Mouse (Mus musculus) liver, embryonic 14.5 days (tissue): Measurements from ENCODE around the gene Grip1. TPM values are rescaled to one million over a fixed set of nuclear protein-coding genes. Genes with fewer than 3 reads are reported as not detected.

Source experiments
- ATAC-seq: fragments of 200-750 bp; cut with Nextera tagmentation; 2 replicates; pipeline ENCODE4 v1.8.0; 2017; ENCODE audit warnings: moderate number of reproducible peaks, mild to moderate bottlenecking, moderate library complexity; ENCODE audit not compliant: insufficient read depth
- DNase-seq, 3 experiments: peaks; one replicate each; pipeline ENCODE4 v3.0.0-alpha.2; 2012 to 2013; ENCODE audit warnings: low read depth in 3 of 3, low spot score in 3 of 3
- H3K27ac ChIP-seq: fragments of 300-500 bp; sonication (generic); 2 replicates; pipeline ENCODE4 v1.5.1; 2014; ENCODE audit warnings: moderate library complexity, mild to moderate bottlenecking, control low read depth, inconsistent platforms
- H3K27me3 ChIP-seq: fragments of 300-500 bp; sonication (generic); 2 replicates; pipeline ENCODE4 v1.6.1; 2014; ENCODE audit warnings: mild to moderate bottlenecking, low read length, moderate library complexity; ENCODE audit not compliant: control insufficient read depth, insufficient read depth
- H3K36me3 ChIP-seq: fragments of 300-500 bp; sonication (generic); replicated peaks from 2 replicates; pipeline ENCODE4 v1.6.1; 2014; ENCODE audit warnings: low read depth; ENCODE audit not compliant: control insufficient read depth, insufficient read depth
- H3K4me1 ChIP-seq, 2 experiments: fragments of 200-500 bp in 1 of 2; fragments of 300-500 bp in 1 of 2; sonication (generic) in 1 of 2; replicated peaks; 2 replicates each; pipeline ENCODE4 v1.6.1; 2012 to 2014; ENCODE audit warnings: antibody characterized with exemption in 1 of 2, inconsistent platforms in 1 of 2, low read length in 1 of 2; ENCODE audit not compliant: control insufficient read depth in 2 of 2, insufficient read depth in 2 of 2
- H3K4me2 ChIP-seq: fragments of 300-500 bp; sonication (generic); 2 replicates; pipeline ENCODE4 v1.6.1; 2014; ENCODE audit warnings: low read depth, mild to moderate bottlenecking, control low read depth, moderate library complexity
- H3K4me3 ChIP-seq, 2 experiments: fragments of 200-500 bp in 1 of 2; fragments of 300-500 bp in 1 of 2; sonication (generic) in 1 of 2; 2 replicates each; pipeline ENCODE4 v1.5.1; 2012 to 2014; ENCODE audit warnings: low read depth in 2 of 2, low read length in 2 of 2, mild to moderate bottlenecking in 2 of 2, control low read depth in 1 of 2, inconsistent platforms in 1 of 2, moderate library complexity in 1 of 2; ENCODE audit not compliant: insufficient read depth in 1 of 2
- H3K9ac ChIP-seq: fragments of 300-500 bp; sonication (generic); replicated peaks from 2 replicates; pipeline ENCODE4 v1.6.1; 2014; ENCODE audit warnings: mild to moderate bottlenecking, control low read depth, moderate library complexity
- H3K9me3 ChIP-seq: fragments of 300-500 bp; sonication (generic); 2 replicates; pipeline ENCODE4 v1.6.1; 2016; ENCODE audit warnings: low read length, mixed read lengths; ENCODE audit not compliant: control insufficient read depth
- CTCF ChIP-seq: IDR thresholded peaks from 2 replicates; pipeline ENCODE4 v1.5.1; 2016; ENCODE audit warnings: antibody characterized with exemption, low read depth, control low read depth
- EP300 ChIP-seq: IDR thresholded peaks from 2 replicates; pipeline ENCODE4 v1.6.1; 2016; ENCODE audit warnings: antibody characterized with exemption, low read depth
- WGBS: fragments of 180-500 bp; shearing (Covaris S2); extraction: QIAGEN DNeasy Blood & Tissue Kit; methylation state at CpG from one replicate; pipeline ENCODE4 v1.1.7; 2014; ENCODE audit not compliant: insufficient replicate concordance; 5-methylcytosine and 5-hydroxymethylcytosine counted together
- polyA plus RNA-seq, 2 experiments: library from polyadenylated mRNA; depleted of rRNA in 1 of 2; stranded (reverse) in 1 of 2; unstranded in 1 of 2; fragments of >200 nt; fragmentation: Nextera tagmentation in 1 of 2; extraction: Ambion mirVana in 1 of 2; gene quantifications; 2 replicates each; pipeline versions ENCODE4 v1.2.1 to v1.2.3; 2012 to 2014

Gene Grip1
- polyA plus RNA-seq, 2 experiments = 0.37 to 0.56 TPM

- DNase-seq (no peak), ATAC-seq (no peak)
- Histone ChIP-seq H3K36me3 (no peaks in the 10 kb centered on the region), H3K27me3 (no peaks in the 10 kb centered on the region), H3K4me3 (no peak overlapping the region), H3K9me3 (no peaks in the 10 kb centered on the region), H3K9ac (no peak overlapping the region), H3K27ac (no peak overlapping the region), H3K4me1 (0 out of 4 replicates have a peak, but pooled peaks cover 0 to 2% of the 10 kb centered on the region in 2 experiments), H3K4me2 (no peak overlapping the region)
- WGBS = 71% methylated on average over 11 of the region's 11 CpGs
- TF ChIP-seq CTCF = no peak
- no peak for TF ChIP-seq EP300
Measured at GRCm38 (mm10) chr10:119851594-119851993, 398.0 kb downstream of the Grip1 start.

- WGBS = 62% methylated on average over 7 of the region's 7 CpGs
- no peak for DNase-seq
- Histone ChIP-seq H3K27me3 (no peaks in the 10 kb centered on the region), H3K4me3 (no peak overlapping the region), H3K4me2 (no peak overlapping the region), H3K9ac (no peak overlapping the region), H3K27ac (no peak overlapping the region), H3K4me1 (0 out of 4 replicates have a peak, but pooled peaks cover 0 to 2% of the 10 kb centered on the region in 2 experiments), H3K9me3 (no peaks in the 10 kb centered on the region), H3K36me3 (no peaks in the 10 kb centered on the region)
- no peak for ATAC-seq
- TF ChIP-seq CTCF = no peak
- no peak for TF ChIP-seq EP300
Measured at GRCm38 (mm10) chr10:119852582-119853135, 399.0 kb downstream of the Grip1 start.

- ATAC-seq = no peak
- H3K4me2 ChIP-seq = no peak overlapping the region
- DNase-seq = no peak
- 59% methylated on average over 3 of the region's 3 CpGs for WGBS
- H3K9me3 ChIP-seq = no peaks in the 10 kb centered on the region; the same call in 1 of the 2 replicates
- no peak overlapping the region for H3K27ac ChIP-seq
- H3K4me3 ChIP-seq = no peak overlapping the region
- H3K27me3 ChIP-seq = no peaks in the 10 kb centered on the region
- no peak overlapping the region for H3K9ac ChIP-seq
- TF ChIP-seq CTCF (no peak), EP300 (no peak)
- no peaks in the 10 kb centered on the region for H3K4me1 ChIP-seq
- no peaks in the 10 kb centered on the region for H3K36me3 ChIP-seq
Measured at GRCm38 (mm10) chr10:119867726-119868125, 414.1 kb downstream of the Grip1 start.

- 56% methylated on average over 11 of the region's 11 CpGs for WGBS
- Histone ChIP-seq H3K9me3 (no peaks in the 10 kb centered on the region; the same call in 1 of the 2 replicates), H3K27ac (no peak overlapping the region), H3K9ac (no peak overlapping the region), H3K4me2 (no peak overlapping the region), H3K4me1 (no peaks in the 10 kb centered on the region), H3K36me3 (no peaks in the 10 kb centered on the region), H3K27me3 (no peaks in the 10 kb centered on the region), H3K4me3 (no peak overlapping the region)
- ATAC-seq (no peak), DNase-seq (no peak)
- no peak for TF ChIP-seq CTCF
- no peak for TF ChIP-seq EP300
Measured at GRCm38 (mm10) chr10:119868995-119869579, 415.5 kb downstream of the Grip1 start.

GRCm38 (mm10) chr10:119876721-119877120 lies 423.1 kb downstream of the Grip1 start:
- Histone ChIP-seq H3K36me3 (no peaks in the 10 kb centered on the region), H3K9ac (no peak overlapping the region), H3K27ac (no peak overlapping the region), H3K4me1 (no peaks in the 10 kb centered on the region), H3K4me3 (no peak overlapping the region), H3K4me2 (no peak overlapping the region), H3K27me3 (no peaks in the 10 kb centered on the region), H3K9me3 (no peaks in the 10 kb centered on the region)
- no peak for TF ChIP-seq EP300
- no peak for TF ChIP-seq CTCF
- no peak for ATAC-seq
- DNase-seq = no peak
- 45% methylated on average over 6 of the region's 6 CpGs for WGBS
